Comparison of ENCODE assay signal across 14 mouse cellular contexts in genomic region chr1:91086748-91087147, GRCm38 (mm10). TPM values are rescaled to one million over a fixed set of nuclear protein-coding genes. Genes with fewer than 3 reads are reported as not detected.
A peak's percentile ranks its signal among the peaks of the same experiment; 100 is the strongest.
DNase-seq lines count a peak whose midpoint lies in the region; ATAC-seq and TF ChIP-seq lines count a peak whose summit lies in the region.
"Had no signal": no experiment of that assay in that cellular context is flagged by ENCODE, and none has a peak within 500 bp of the region (broad histone marks: within the 10 kb centered on the region; RNA-seq: fewer than 3 reads in every experiment).

No protein-coding gene starts in this region.

- H3K4me3 ChIP-seq in heart, embryonic 16.5 days (ENCODE audit: low read length), result no peak overlapping the region
- H3K4me3 ChIP-seq in lung, embryonic 14.5 days (ENCODE audit: low read depth, low read length), result no peak overlapping the region
- no peak overlapping the region for H3K4me3 ChIP-seq in lung, adult 2 months (replicated peaks; ENCODE audit: extremely low read depth, low read depth, low read length)
- H3K4me3 ChIP-seq in embryonic facial prominence, embryonic 14.5 days (ENCODE audit: low read depth, low read length), result no peak overlapping the region
- H3K4me3 ChIP-seq in limb, embryonic 14.5 days (replicated peaks; ENCODE audit: low read length), result no peak overlapping the region
- H3K4me3 ChIP-seq: megakaryocyte, embryonic 14.5 days; neural tube, embryonic 15.5 days had no signal

- peaks cover 65% of the 10 kb centered on the region for H3K4me1 ChIP-seq in heart, embryonic 16.5 days (ENCODE audit: control insufficient read depth, insufficient read depth, low read length)
- peaks cover 16% of the 10 kb centered on the region for H3K4me1 ChIP-seq in lung, embryonic 14.5 days (ENCODE audit: insufficient read depth)
- H3K4me1 ChIP-seq in lung, adult 2 months (ENCODE audit: control insufficient read depth, insufficient read depth, low read length), result peaks cover 11% of the 10 kb centered on the region
- peaks cover 20% of the 10 kb centered on the region for H3K4me1 ChIP-seq in embryonic facial prominence, embryonic 14.5 days (ENCODE audit: control insufficient read depth, insufficient read depth, low read length)
- peaks cover 19% of the 10 kb centered on the region for H3K4me1 ChIP-seq in limb, embryonic 14.5 days (ENCODE audit: control insufficient read depth, insufficient read depth, low read length)

- no peaks in the 10 kb centered on the region for H3K27me3 ChIP-seq in heart, embryonic 16.5 days (ENCODE audit: control insufficient read depth, insufficient read depth, low read length)
- H3K27me3 ChIP-seq in lung, embryonic 14.5 days (ENCODE audit: insufficient read depth, low read length), result no peaks in the 10 kb centered on the region
- no peaks in the 10 kb centered on the region for H3K27me3 ChIP-seq in embryonic facial prominence, embryonic 14.5 days (replicated peaks; ENCODE audit: control insufficient read depth, insufficient read depth, low read length)
- no peaks in the 10 kb centered on the region for H3K27me3 ChIP-seq in limb, embryonic 14.5 days (ENCODE audit: control insufficient read depth, insufficient read depth, low read length)
- H3K27me3 ChIP-seq: megakaryocyte, embryonic 14.5 days; neural tube, embryonic 15.5 days had no signal

- no peak for TF ChIP-seq POLR2A in lung, adult 2 months (IDR thresholded peaks at IDR 0.05; ENCODE audit: borderline replicate concordance, extremely low read depth, low read depth, low read length)
- no peak for TF ChIP-seq POLR2A in limb, embryonic 14.5 days (IDR thresholded peaks at IDR 0.05; ENCODE audit: borderline replicate concordance, extremely low read depth, insufficient read depth, insufficient read length)

- H3K27ac ChIP-seq in heart, embryonic 16.5 days (ENCODE audit: low read length), result peak overlapping the region; percentile 89
- peak overlapping the region; percentile 80 for H3K27ac ChIP-seq in lung, embryonic 14.5 days (ENCODE audit: low read depth)
- peak overlapping the region; percentile 6; the same call in 1 of the 2 replicates for H3K27ac ChIP-seq in embryonic facial prominence, embryonic 14.5 days (replicated peaks; ENCODE audit: low read depth, low read length)
- no peak overlapping the region for H3K27ac ChIP-seq in limb, embryonic 14.5 days (replicated peaks; ENCODE audit: low read depth, low read length)
- H3K27ac ChIP-seq: neural tube, embryonic 15.5 days had no signal

- ATAC-seq in heart, embryonic 16.5 days (replicated peaks; ENCODE audit: extremely low read depth, insufficient read depth, low FRiP score), result no peak
- ATAC-seq in lung, embryonic 14.5 days (ENCODE audit: insufficient read depth), result peak; percentile 51; the same call in 1 of the 2 replicates
- ATAC-seq in embryonic facial prominence, embryonic 14.5 days (ENCODE audit: low read depth), result no peak
- no peak for ATAC-seq in limb, embryonic 14.5 days (ENCODE audit: low FRiP score, low read depth)

- no peak overlapping the region for H3K4me2 ChIP-seq in heart, embryonic 16.5 days (ENCODE audit: low read depth, low read length)
- H3K4me2 ChIP-seq in lung, embryonic 14.5 days, result peak overlapping the region; percentile 1; the same call in 1 of the 2 replicates
- H3K4me2 ChIP-seq in embryonic facial prominence, embryonic 14.5 days (ENCODE audit: low read depth, low read length), result no peak overlapping the region
- H3K4me2 ChIP-seq in limb, embryonic 14.5 days (replicated peaks; ENCODE audit: low read depth, low read length, severe bottlenecking), result no peak overlapping the region
- H3K4me2 ChIP-seq: neural tube, embryonic 15.5 days had no signal

- H3K36me3 ChIP-seq in heart, embryonic 16.5 days (ENCODE audit: control insufficient read depth, insufficient read depth), result peaks cover 17% of the 10 kb centered on the region
- 0 out of 2 replicates have a peak, but pooled peaks cover 2% of the 10 kb centered on the region for H3K36me3 ChIP-seq in lung, embryonic 14.5 days (ENCODE audit: insufficient read depth)
- H3K36me3 ChIP-seq in embryonic facial prominence, embryonic 14.5 days (ENCODE audit: control insufficient read depth, insufficient read depth, low read length), result no peaks in the 10 kb centered on the region
- 0 out of 2 replicates have a peak, but pooled peaks cover 2% of the 10 kb centered on the region for H3K36me3 ChIP-seq in limb, embryonic 14.5 days (ENCODE audit: control insufficient read depth, insufficient read depth, low read length)
- H3K36me3 ChIP-seq: neural tube, embryonic 15.5 days had no signal

- peak overlapping the region; percentile 24; the same call in 1 of the 2 replicates for H3K9ac ChIP-seq in heart, embryonic 16.5 days (ENCODE audit: low read length)
- no peak overlapping the region for H3K9ac ChIP-seq in lung, embryonic 14.5 days
- H3K9ac ChIP-seq in embryonic facial prominence, embryonic 14.5 days (ENCODE audit: low read depth, low read length), result no peak overlapping the region
- H3K9ac ChIP-seq in limb, embryonic 14.5 days (ENCODE audit: low read depth, low read length, severe bottlenecking), result peak overlapping the region; percentile 34; the same call in 1 of the 2 replicates
- H3K9ac ChIP-seq: neural tube, embryonic 15.5 days had no signal

- 44% methylated on average over 5 of the region's 5 CpGs for WGBS in heart, embryonic 16.5 days
- 51% methylated on average over 5 of the region's 5 CpGs for WGBS in lung, embryonic 14.5 days
- 63% methylated on average over 5 of the region's 5 CpGs for WGBS in lung, adult 2 months
- 71% methylated on average over 5 of the region's 5 CpGs for WGBS in embryonic facial prominence, embryonic 14.5 days
- 88% methylated on average over 5 of the region's 5 CpGs for WGBS in limb, embryonic 14.5 days

- no peaks in the 10 kb centered on the region for H3K9me3 ChIP-seq in heart, embryonic 16.5 days (replicated peaks; ENCODE audit: control insufficient read depth, low read length)
- H3K9me3 ChIP-seq in lung, embryonic 14.5 days (ENCODE audit: low read depth, low read length), result no peaks in the 10 kb centered on the region
- no peaks in the 10 kb centered on the region for H3K9me3 ChIP-seq in embryonic facial prominence, embryonic 14.5 days (ENCODE audit: control insufficient read depth, low read length)
- no peaks in the 10 kb centered on the region for H3K9me3 ChIP-seq in limb, embryonic 14.5 days (ENCODE audit: control insufficient read depth, low read length)
- H3K9me3 ChIP-seq: megakaryocyte, embryonic 14.5 days; neural tube, embryonic 15.5 days had no signal

- intact Hi-C loops in heart, postnatal 14 days (cut with DNase I), result no loop called here

- no peak for DNase-seq in heart, postnatal 14 days
- peak; percentile 32 for DNase-seq in lung, embryonic 14.5 days
- no peak for DNase-seq in lung, adult 2 months
- no peak for DNase-seq in embryonic facial prominence, embryonic 14.5 days (ENCODE audit: low spot score)
- no peak for DNase-seq in limb, embryonic 14.5 days (ENCODE audit: low spot score)
- DNase-seq in urinary bladder, adult 18-20 months (ENCODE audit: low spot score in 2 of 2), result no peak
- DNase-seq in kidney, postnatal 10 days, result no peak
- DNase-seq: cerebellum, adult 18-20 months; gastrocnemius, postnatal 25 days; left cerebral cortex, postnatal 4 days; thymus, postnatal 4 days had no signal

- no peak for TF ChIP-seq CTCF in lung, embryonic 14.5 days (IDR thresholded peaks at IDR 0.05; ENCODE audit: low read depth)
- no peak for TF ChIP-seq CTCF in lung, adult 2 months (IDR thresholded peaks at IDR 0.05; ENCODE audit: insufficient read depth, low read length)

RNA-seq across cellular contexts. Expression of gene Rbm44, which starts 58.1 kb away (rescaled TPM):
- polyA plus RNA-seq in heart, embryonic 16.5 days (2015; fragmentation: Nextera tagmentation; extraction: Ambion mirVana), result 3.2 TPM in 2 replicates
- total RNA-seq in heart, postnatal 14 days (2021), result under 1 TPM; 0.10 to 0.12 TPM
- 1.2 and 2.2 TPM in 2 replicates for polyA plus RNA-seq in lung, embryonic 14.5 days (2014; fragmentation: Nextera tagmentation; extraction: Ambion mirVana)
- polyA plus RNA-seq in lung, adult 2 months (2012; rRNA removed), result not detected in 2 replicates
- 0.85 and 1.1 TPM in 2 replicates for polyA plus RNA-seq in embryonic facial prominence, embryonic 14.5 days (2014; fragmentation: Nextera tagmentation; extraction: Ambion mirVana)
- 0.51 and 0.60 TPM in 2 replicates for polyA plus RNA-seq in limb, embryonic 14.5 days (2012; rRNA removed)
- polyA plus RNA-seq in limb, embryonic 14.5 days (2014; fragmentation: Nextera tagmentation; extraction: Ambion mirVana), result 0.78 and 0.95 TPM in 2 replicates
- total RNA-seq: gastrocnemius, postnatal 25 days had no signal

Comparison
In these comparisons a context has a peak if more than half of its experiments do, and no peak if none do; other contexts are left out.
1. H3K9ac ChIP-seq: peak in heart, embryonic 16.5 days (single experiment) and limb, embryonic 14.5 days (single experiment); none in lung, embryonic 14.5 days (single experiment) and embryonic facial prominence, embryonic 14.5 days (single experiment).